Mouse (Mus musculus) embryo, embryonic 9.5 days (tissue): Measurements from ENCODE around the gene Mmd.

ENCODE experiments used
- DNase-seq: peaks from one replicate; pipeline ENCODE4 v3.0.0-alpha.2; 2017; ENCODE audit errors: extremely low spot score

Gene Mmd

GRCm38 (mm10) chr11:90283601-90284000 lies 34.3 kb downstream of the Mmd start:
- DNase-seq, result no peak

GRCm38 (mm10) chr11:90284079-90284478 lies 34.8 kb downstream of the Mmd start:
- no peak for DNase-seq

- DNase-seq, result no peak
These were observed 35.4 kb downstream of the Mmd start for GRCm38 (mm10) chr11:90284623-90285022.

- no peak for DNase-seq
These were observed 37.4 kb downstream of the Mmd start for GRCm38 (mm10) chr11:90286550-90287154.

GRCm38 (mm10) chr11:90291156-90291555 lies 41.9 kb downstream of the Mmd start:
- DNase-seq, result no peak

GRCm38 (mm10) chr11:90292766-90293165 lies 43.5 kb downstream of the Mmd start:
- DNase-seq, result no peak

GRCm38 (mm10) chr11:90294622-90295021 lies 45.4 kb downstream of the Mmd start:
- no peak for DNase-seq

- no peak for DNase-seq
These were observed 56.8 kb downstream of the Mmd start for GRCm38 (mm10) chr11:90306067-90306466.

GRCm38 (mm10) chr11:90306993-90307392 lies 57.7 kb downstream of the Mmd start:
- peak; percentile 37 for DNase-seq

GRCm38 (mm10) chr11:90314606-90315005 lies 65.3 kb downstream of the Mmd start:
- DNase-seq, result no peak

- peak; percentile 48 for DNase-seq
These were observed 68.2 kb downstream of the Mmd start for GRCm38 (mm10) chr11:90317482-90317881.

- DNase-seq, result no peak
These were observed 71.7 kb downstream of the Mmd start for GRCm38 (mm10) chr11:90320922-90321321.

GRCm38 (mm10) chr11:90324597-90324996 lies 75.3 kb downstream of the Mmd start:
- DNase-seq, result no peak

GRCm38 (mm10) chr11:90326146-90326545 lies 76.9 kb downstream of the Mmd start:
- no peak for DNase-seq

GRCm38 (mm10) chr11:90326836-90327235 lies 77.6 kb downstream of the Mmd start:
- DNase-seq, result no peak
